Mouse (Mus musculus) heart, adult 2 months (tissue): ENCODE data around the gene Gm37240.

Source experiments
- CTCF ChIP-seq: fragments of 200-600 bp; IDR thresholded peaks from 2 replicates; pipeline ENCODE4 v1.8.1; 2022; ENCODE audit warnings: antibody characterized with exemption, mild to moderate bottlenecking, moderate library complexity
- POLR2A ChIP-seq: fragments of 200-500 bp; IDR thresholded peaks from 2 replicates; pipeline ENCODE4 v1.6.1; 2011; ENCODE audit warnings: mild to moderate bottlenecking, low read depth, low read length, control low read depth; ENCODE audit not compliant: insufficient read depth

DNA sequence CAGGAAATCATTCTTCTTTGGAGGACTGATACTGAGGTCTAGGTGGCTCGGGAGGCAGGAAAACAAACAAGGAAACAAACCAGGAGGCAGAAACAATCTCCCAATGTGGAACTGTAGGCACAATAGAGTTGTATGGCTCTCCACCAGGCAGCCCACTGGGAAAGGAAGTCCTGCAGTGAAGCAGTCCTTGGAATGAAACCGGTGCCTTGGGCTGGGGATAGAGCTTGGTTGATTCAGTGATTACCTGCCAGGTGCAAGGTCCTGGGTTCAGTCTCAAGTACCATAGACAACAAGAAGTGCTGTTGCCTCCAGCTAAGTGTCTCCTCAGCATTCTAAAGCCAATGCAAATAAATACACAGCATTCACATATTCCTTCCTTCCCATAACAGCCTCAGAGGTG is 778.1 kb downstream of the Gm37240 start:
- no peak for TF ChIP-seq CTCF
- no peak for TF ChIP-seq POLR2A
